Mouse (Mus musculus): Measurements from ENCODE around the gene Zfp593. TPM values are rescaled to one million over a fixed set of nuclear protein-coding genes. Genes with fewer than 3 reads are reported as not detected.
A peak's percentile ranks its signal among the peaks of the same experiment; 100 is the strongest.
"Not testable (repeated sequence)": the region's sequence is repeated elsewhere in the genome, so short reads cannot be mapped to it uniquely, and the experiment has no call there.

Gene Zfp593
- total RNA-seq (2017) = 2.8 to 8.7 TPM (median 6.0 TPM) in 3 replicates

- peak; percentile 87 for ATAC-seq (replicated peaks; ENCODE audit: insufficient number of reproducible peaks, low FRiP score, low TSS enrichment, poor library complexity, severe bottlenecking)
Observed at GRCm38 (mm10) chr4:134245148-134245843, at the start of gene Zfp593. Zfp593 (minus strand) TSS chr4:134245592.

- ATAC-seq (replicated peaks; ENCODE audit: insufficient number of reproducible peaks, low FRiP score, low TSS enrichment, poor library complexity, severe bottlenecking) = no peak
Observed at GRCm38 (mm10) chr4:134293692-134294163, 48.3 kb upstream of the Zfp593 start.

GRCm38 (mm10) chr4:134293061-134293691, 47.8 kb upstream of the Zfp593 start:
- no peak for ATAC-seq (replicated peaks; ENCODE audit: insufficient number of reproducible peaks, low FRiP score, low TSS enrichment, poor library complexity, severe bottlenecking)

DNA sequence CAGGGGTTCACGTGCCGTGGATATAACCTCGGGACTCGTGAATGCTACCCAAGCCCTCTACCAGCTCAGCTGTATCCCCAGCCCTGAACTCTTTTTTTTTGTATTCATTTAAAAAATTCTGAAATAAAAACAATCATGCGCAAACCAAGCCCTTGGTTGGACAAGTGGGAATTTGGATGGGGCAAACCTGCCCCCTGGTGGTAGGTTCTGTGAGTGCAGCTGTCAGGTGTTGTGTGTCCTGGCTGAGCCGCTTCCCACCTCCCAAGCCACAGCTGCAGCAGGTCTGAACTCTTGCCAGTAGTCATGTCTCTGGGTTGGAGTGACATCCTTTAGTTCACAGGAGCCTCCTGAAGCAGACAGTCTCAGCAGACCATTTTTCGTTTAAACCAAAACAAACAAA, 46.7 kb upstream of the Zfp593 start:
- ATAC-seq (replicated peaks; ENCODE audit: insufficient number of reproducible peaks, low FRiP score, low TSS enrichment, poor library complexity, severe bottlenecking) = peak; percentile 68

DNA sequence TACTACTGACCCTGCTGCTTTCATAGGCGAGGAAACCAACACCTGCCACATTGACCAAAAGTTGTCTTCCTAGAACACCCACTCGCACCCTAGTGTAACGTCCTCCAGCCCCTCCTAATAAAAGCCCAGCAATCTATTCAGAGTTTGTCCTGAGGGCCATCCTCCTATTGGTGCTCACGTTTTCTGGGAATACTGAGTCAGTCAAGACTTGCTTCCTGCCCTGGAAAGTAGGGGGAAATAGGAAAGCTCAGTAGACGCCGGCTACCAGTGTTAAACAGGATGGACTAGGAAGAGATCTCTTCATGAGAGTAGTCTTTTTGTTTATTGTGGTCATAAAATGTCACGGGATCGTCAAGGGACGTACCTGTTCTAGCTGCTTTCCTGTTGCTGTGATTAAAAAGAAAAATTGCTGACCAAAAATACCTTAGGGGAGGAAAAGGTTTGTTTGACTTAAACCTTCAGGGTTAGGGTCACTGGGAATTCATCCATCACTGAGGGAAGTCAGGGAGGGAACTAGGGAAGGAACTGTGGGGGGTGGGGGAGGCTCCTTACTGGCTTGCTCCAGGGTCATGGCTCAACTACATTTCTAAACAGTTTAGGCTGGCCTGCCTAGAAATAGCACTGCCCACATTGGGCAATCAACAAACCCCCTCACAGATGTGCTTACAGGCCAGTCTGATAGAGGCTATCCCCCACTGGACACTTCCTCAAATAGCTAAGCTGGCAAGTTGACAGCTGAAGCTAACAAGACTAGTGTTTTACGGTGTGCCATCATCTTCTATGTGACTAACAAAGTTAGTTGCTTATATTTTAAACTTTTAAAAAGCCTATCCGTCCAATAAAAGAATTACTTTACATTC, 43.2 kb upstream of the Zfp593 start:
- ATAC-seq (replicated peaks; ENCODE audit: insufficient number of reproducible peaks, low FRiP score, low TSS enrichment, poor library complexity, severe bottlenecking) = no peak

DNA sequence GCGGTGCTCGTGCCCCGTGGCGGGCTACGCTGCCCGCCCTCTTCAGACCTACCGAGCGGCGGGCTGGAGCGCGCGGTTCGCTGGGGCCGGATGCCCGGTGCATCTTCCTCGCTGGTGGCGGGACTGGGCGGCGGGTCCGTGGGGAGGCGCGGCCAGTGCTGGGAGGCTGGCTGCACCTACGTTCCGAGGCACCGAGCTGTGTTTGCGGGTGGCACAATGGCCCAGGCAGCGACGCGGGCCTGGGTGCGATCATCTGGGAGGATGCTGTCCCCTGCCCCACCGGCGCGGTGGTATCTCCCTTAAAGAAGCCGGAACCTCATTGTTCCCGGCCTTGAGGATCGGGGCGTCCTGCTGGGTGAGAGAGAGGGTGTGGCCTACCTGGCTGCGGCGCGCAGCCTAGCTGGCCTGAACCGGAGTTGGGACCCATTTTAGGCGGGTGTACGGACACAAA, 42.2 kb upstream of the Zfp593 start, which contains the start of gene Pdik1l:
TSS of gene Pdik1l (minus strand) at position 321 of the 451 bp plus-strand sequence.
- ATAC-seq (replicated peaks; ENCODE audit: insufficient number of reproducible peaks, low FRiP score, low TSS enrichment, poor library complexity, severe bottlenecking) = peak; percentile 71

DNA sequence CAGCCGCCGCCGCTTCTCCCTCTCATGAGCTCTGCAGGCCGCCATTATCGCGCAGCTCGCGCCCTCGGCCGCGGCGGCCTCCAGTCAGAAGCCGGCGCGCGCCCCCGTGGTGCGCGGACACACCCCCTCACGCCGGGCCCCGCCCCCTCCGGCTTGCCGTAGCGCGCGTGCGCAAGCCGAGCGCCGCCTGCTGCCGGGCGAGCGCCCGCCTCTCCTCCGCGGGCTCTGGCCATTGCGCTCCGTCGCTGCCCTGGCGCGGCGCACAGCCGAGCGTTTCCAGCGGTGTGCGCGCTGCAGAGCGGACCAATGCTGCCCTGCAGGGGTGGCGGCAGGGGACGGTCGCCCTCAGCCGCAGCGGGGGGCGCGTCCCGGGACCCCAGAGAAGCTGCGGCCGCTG, 41.8 kb upstream of the Zfp593 start:
- ATAC-seq (replicated peaks; ENCODE audit: insufficient number of reproducible peaks, low FRiP score, low TSS enrichment, poor library complexity, severe bottlenecking) = peak; percentile 61

- no peak for ATAC-seq (replicated peaks; ENCODE audit: insufficient number of reproducible peaks, low FRiP score, low TSS enrichment, poor library complexity, severe bottlenecking)
Observed at GRCm38 (mm10) chr4:134286226-134287167, 41.1 kb upstream of the Zfp593 start.

DNA sequence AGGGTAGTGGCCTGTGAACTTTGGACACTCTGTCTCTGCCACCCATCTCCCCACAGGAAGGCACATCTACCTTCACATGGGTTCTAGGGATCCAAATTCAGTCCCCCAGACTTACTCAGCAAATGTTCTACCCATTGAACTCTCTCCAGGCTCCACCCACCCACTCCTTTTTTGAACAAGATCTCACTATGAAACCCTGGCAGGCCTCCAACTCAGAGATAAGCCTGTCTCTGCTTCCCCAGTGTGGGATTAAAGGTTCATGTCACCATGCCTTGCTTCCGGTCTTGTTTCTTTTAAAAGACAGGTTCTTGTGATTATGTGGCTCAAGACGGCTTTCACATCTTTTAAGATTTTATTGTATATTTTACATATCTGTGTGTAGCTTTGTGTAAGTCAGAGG, 39.5 kb upstream of the Zfp593 start:
- ATAC-seq (replicated peaks; ENCODE audit: insufficient number of reproducible peaks, low FRiP score, low TSS enrichment, poor library complexity, severe bottlenecking) = no peak

- peak; percentile 66 for ATAC-seq (replicated peaks; ENCODE audit: insufficient number of reproducible peaks, low FRiP score, low TSS enrichment, poor library complexity, severe bottlenecking)
Observed at GRCm38 (mm10) chr4:134273417-134274345, 28.3 kb upstream of the Zfp593 start.

DNA sequence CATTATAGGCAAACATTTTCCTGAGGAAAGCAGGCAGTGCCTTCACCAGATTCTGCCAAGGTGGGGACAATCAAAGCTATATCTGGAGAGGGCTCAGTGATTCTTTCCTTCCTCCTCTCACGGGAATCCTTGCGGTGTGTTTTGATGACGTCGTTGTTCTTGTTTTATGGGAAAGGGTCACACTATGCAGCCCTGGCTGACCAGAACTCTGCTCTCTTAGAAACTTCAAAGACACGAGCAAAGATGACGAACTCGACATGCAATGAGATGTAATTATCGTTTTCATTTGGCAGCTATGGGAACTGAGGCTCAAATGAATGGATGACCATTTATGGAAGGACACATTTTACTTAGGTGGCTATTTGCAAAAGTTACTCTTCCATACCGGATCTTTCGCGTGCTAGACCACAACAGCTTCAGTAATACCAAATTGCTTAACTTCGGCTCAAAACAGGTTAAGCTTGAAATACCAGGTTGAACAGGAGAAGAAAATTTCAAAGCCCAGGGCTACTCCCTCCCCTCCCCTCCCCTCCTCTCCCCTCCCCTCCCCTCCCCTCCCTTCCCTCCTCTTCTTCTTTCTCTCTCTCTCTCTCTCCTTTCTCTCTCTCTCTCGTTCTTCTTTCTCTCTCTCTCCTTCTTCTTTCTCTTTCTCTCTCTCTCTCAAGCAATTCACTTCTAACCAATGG, 27.5 kb upstream of the Zfp593 start:
- ATAC-seq (replicated peaks; ENCODE audit: insufficient number of reproducible peaks, low FRiP score, low TSS enrichment, poor library complexity, severe bottlenecking) = no peak

DNA sequence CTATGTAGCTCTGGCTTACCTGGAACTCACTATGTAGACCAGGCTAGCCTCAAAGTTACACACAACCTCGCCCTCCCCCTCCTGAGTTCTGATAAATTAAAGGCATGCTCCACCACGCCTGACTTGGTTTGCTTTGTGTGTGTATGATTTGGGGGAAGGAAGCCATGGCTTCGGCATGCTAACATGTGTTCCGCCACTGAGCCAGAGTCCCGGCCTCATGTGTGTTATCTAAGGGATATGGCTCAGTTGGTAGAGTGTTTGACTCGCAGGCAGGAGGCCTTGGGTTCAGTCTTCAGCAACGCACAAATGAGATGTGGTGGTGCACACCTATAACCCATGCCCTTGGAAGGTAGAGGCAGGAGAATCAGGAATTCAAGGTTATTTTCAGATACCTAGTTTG, 26.6 kb upstream of the Zfp593 start:
- no peak for ATAC-seq (replicated peaks; ENCODE audit: insufficient number of reproducible peaks, low FRiP score, low TSS enrichment, poor library complexity, severe bottlenecking)

DNA sequence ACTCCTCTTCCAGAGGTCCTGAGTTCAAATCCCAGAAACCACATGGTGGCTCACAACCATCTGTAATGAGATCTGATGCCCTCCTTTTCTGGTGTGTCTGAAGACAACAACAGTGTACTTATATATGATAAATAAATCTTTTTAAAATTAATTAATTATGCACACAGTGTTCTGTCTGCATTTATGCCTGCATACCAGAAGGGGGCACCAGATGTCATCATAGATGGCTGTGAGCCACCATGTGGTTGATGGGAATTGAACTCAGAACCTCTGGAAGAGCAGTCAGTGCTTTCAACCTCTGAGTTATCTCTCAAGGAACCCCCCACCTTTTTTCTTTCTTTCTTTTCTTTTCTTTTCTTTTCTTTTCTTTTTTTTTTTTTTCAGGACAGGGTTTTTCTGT, 24.2 kb upstream of the Zfp593 start:
- not testable (repeated sequence) for ATAC-seq (replicated peaks; ENCODE audit: insufficient number of reproducible peaks, low FRiP score, low TSS enrichment, poor library complexity, severe bottlenecking)

DNA sequence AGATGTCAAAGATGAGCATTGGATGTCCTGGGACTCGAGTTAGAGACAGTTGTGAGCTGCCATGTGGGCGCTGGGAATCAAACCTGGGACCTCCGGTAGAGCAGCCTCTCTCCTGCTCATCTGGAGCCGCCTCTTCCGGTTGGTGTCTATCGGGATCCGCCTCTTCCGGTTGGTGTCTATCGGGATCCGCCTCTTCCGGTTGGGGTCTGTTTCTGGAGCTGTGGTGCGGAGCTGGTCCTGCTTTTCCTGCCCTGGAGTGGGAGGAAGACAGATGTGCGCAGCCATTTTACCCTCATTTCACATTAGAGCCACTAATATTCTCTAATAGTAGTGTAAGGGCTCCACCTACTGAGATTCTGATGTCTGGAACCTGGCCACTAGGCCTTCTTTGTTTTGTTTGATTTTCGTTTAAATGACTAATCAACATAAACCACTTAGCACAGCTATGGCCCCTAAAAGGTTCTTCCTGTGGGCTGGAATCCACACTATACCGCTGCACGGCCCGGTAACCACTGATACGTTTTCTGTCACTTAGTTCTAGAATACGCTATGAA, 22.8 kb upstream of the Zfp593 start:
- ATAC-seq (replicated peaks; ENCODE audit: insufficient number of reproducible peaks, low FRiP score, low TSS enrichment, poor library complexity, severe bottlenecking) = no peak

GRCm38 (mm10) chr4:134265860-134266585, 20.6 kb upstream of the Zfp593 start:
- no peak for ATAC-seq (replicated peaks; ENCODE audit: insufficient number of reproducible peaks, low FRiP score, low TSS enrichment, poor library complexity, severe bottlenecking)

- ATAC-seq (replicated peaks; ENCODE audit: insufficient number of reproducible peaks, low FRiP score, low TSS enrichment, poor library complexity, severe bottlenecking) = no peak
Observed at GRCm38 (mm10) chr4:134263191-134263590, 17.8 kb upstream of the Zfp593 start.

Data from monocyte, adult 5-6 weeks (primary cell).